Mouse (Mus musculus): ENCODE data around the gene Tmc2. TPM values are rescaled to one million over a fixed set of nuclear protein-coding genes. Genes with fewer than 3 reads are reported as not detected.

Gene Tmc2
- polyA plus RNA-seq, 1 experiment from 2014 or later = not detected

- Histone ChIP-seq H3K9ac (peak within 1 kb of the TSS; percentile 82), H3K9me3 (ENCODE audit: low read depth, low read length) (no peaks in the 10 kb centered on the region), H3K4me1 (ENCODE audit: insufficient read depth) (0 out of 2 replicates have a peak, but pooled peaks cover 6% of the 10 kb centered on the region), H3K36me3 (ENCODE audit: insufficient read depth) (peaks cover 31% of the 10 kb centered on the region), H3K27ac (ENCODE audit: low read depth) (peak within 1 kb of the TSS; percentile 69; the same call in 1 of the 2 replicates), H3K27me3 (ENCODE audit: insufficient read depth, low read length) (no peaks in the 10 kb centered on the region), H3K4me3 (ENCODE audit: low read depth, low read length) (peak within 1 kb of the TSS; percentile 89), H3K4me2 (peak within 1 kb of the TSS; percentile 86)
- no peak for TF ChIP-seq CTCF (IDR thresholded peaks at IDR 0.05; ENCODE audit: low read depth)
- ATAC-seq (ENCODE audit: insufficient read depth) (peak; percentile 91), DNase-seq (peak; percentile 95)
- WGBS = 0% methylated on average over 51 of the region's 51 CpGs
Observed at GRCm38 (mm10) chr2:130283854-130284654, 89.1 kb downstream of the Tmc2 start, which contains the start of gene Idh3b. TSS of gene Idh3b (minus strand) at chr2:130284547.

DNA sequence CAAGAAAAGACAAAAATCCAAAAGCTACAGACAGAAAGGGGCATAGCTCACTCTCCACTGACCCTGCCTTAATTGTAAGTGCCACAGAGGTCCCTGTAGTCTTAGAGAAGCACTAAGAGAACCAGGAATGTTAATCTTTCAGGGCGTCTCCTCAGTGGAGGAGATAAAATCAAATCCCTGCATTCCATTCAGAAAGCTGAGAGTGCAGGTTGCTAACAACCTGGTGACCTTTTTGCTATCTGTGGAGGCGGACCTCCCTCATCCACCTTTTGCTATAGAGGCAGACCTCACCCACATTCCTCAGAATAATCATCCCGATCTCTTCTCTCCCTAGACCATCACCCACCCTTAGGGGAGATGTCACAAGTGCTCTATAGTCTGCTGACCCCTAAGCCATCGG is 94.1 kb downstream of the Tmc2 start:
- no peaks in the 10 kb centered on the region for H3K9me3 ChIP-seq (ENCODE audit: low read depth, low read length)
- H3K4me2 ChIP-seq = no peak overlapping the region
- ATAC-seq (ENCODE audit: insufficient read depth) = no peak
- no peak for DNase-seq
- no peaks in the 10 kb centered on the region for H3K4me1 ChIP-seq (ENCODE audit: insufficient read depth)
- no peak overlapping the region for H3K4me3 ChIP-seq (ENCODE audit: low read depth, low read length)
- H3K27me3 ChIP-seq (ENCODE audit: insufficient read depth, low read length) = peaks cover 2% of the 10 kb centered on the region; the same call in 1 of the 2 replicates
- no peak for TF ChIP-seq CTCF (IDR thresholded peaks at IDR 0.05; ENCODE audit: low read depth)
- WGBS = 48% methylated on average over 4 of the region's 4 CpGs
- H3K27ac ChIP-seq (ENCODE audit: low read depth) = no peak overlapping the region
- no peaks in the 10 kb centered on the region for H3K36me3 ChIP-seq (ENCODE audit: insufficient read depth)
- no peak overlapping the region for H3K9ac ChIP-seq

DNA sequence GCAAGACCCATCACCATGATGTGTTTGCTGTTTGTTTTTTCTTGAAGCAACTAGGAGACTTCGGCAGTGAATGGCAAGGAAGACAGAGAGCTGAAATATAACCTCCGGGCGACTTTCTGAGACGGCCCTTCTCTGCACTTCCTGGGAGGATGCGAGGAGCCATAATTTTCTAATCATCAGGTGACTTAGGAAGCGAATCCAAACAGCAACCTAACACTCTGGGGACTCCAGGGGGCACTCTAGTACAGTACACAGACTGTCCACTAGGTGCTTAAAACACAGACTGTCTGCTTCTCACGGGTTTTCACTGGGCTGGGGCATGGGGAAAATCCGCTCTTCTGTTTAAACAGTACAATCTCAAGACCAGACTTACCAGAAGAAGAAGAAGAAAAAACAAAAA is 96.4 kb downstream of the Tmc2 start:
- H3K4me3 ChIP-seq (ENCODE audit: low read depth, low read length) = no peak overlapping the region
- H3K36me3 ChIP-seq (ENCODE audit: insufficient read depth) = no peaks in the 10 kb centered on the region
- ATAC-seq (ENCODE audit: insufficient read depth) (peak; percentile 40; the same call in 1 of the 2 replicates), DNase-seq (peak; percentile 87)
- peak; percentile 95 for TF ChIP-seq CTCF (IDR thresholded peaks at IDR 0.05; ENCODE audit: low read depth)
- WGBS = 5% methylated on average over 8 of the region's 8 CpGs
- peaks cover 4% of the 10 kb centered on the region; the same call in 1 of the 2 replicates for H3K4me1 ChIP-seq (ENCODE audit: insufficient read depth)
- H3K9ac ChIP-seq = no peak overlapping the region
- no peak overlapping the region for H3K27ac ChIP-seq (ENCODE audit: low read depth)
- no peaks in the 10 kb centered on the region for H3K9me3 ChIP-seq (ENCODE audit: low read depth, low read length)
- H3K4me2 ChIP-seq = no peak overlapping the region
- peaks cover 19% of the 10 kb centered on the region for H3K27me3 ChIP-seq (ENCODE audit: insufficient read depth, low read length)

- H3K4me3 ChIP-seq (ENCODE audit: low read depth, low read length) = no peak overlapping the region
- H3K4me2 ChIP-seq = no peak overlapping the region; the same call in 1 of the 2 replicates
- WGBS = 57% methylated on average over 3 of the region's 3 CpGs
- H3K27ac ChIP-seq (ENCODE audit: low read depth) = no peak overlapping the region
- H3K9me3 ChIP-seq (ENCODE audit: low read depth, low read length) = no peaks in the 10 kb centered on the region
- peaks cover 4% of the 10 kb centered on the region; the same call in 1 of the 2 replicates for H3K4me1 ChIP-seq (ENCODE audit: insufficient read depth)
- H3K27me3 ChIP-seq (ENCODE audit: insufficient read depth, low read length) = peaks cover 24% of the 10 kb centered on the region
- TF ChIP-seq CTCF (IDR thresholded peaks at IDR 0.05; ENCODE audit: low read depth) = no peak
- DNase-seq (no peak), ATAC-seq (ENCODE audit: insufficient read depth) (no peak)
- no peaks in the 10 kb centered on the region for H3K36me3 ChIP-seq (ENCODE audit: insufficient read depth)
- H3K9ac ChIP-seq = no peak overlapping the region
Observed at GRCm38 (mm10) chr2:130293009-130293408, 98.0 kb downstream of the Tmc2 start.

DNA sequence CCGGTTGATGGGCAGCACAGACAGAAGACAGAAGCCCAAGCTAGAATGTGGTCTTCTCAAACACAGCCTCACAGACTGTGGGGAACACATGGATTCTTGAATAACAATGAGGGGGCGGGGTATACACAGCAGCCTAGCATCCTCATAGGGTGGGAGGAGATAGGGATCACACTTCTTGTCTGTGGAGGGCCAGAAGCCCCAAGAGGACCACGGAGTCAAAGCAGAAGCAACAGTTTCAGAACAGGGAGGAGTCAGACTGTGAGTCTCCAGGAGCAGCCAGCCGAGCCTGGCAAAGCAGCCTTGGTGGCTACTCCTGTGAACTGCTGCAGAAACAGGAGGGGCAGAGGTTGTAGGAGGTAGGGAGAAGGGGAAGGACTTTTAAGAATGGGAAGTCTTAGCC is 98.5 kb downstream of the Tmc2 start:
- no peak for TF ChIP-seq CTCF (IDR thresholded peaks at IDR 0.05; ENCODE audit: low read depth)

DNA sequence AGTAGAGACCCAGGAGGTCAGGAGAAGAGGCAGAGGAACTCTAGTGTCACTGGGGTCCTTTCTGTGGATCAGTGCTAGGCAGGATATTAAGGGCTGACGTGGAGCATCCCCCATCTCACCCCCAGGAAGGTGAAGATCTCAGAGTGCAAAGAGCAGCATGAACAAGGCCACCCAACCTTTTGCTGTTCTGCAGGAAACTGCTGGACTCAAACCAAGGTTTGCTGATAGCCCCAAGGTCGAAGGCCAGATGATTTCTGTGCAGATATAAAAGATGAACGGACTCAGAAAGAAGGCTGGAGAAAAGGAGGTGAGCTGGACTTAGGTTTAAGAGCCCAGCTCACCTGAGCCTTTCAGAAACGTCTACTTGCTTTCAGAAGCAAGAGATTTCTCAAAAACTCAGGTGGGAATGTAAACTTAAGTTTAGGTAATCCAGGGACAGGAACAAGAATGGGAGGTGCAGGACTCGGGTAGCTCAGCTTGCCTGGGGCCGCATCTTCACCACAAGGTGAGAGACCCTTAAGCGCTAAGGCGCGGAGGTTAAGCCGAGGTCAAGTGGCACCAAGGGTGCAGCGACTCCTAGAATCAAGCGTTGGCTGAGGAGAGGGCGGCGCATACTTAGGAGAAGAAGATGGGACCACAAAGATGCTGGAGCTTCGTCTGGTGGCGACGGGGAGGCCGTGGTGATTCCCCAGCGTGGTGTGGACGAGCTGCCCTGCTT is 99.4 kb downstream of the Tmc2 start:
- no peak for TF ChIP-seq CTCF (IDR thresholded peaks at IDR 0.05; ENCODE audit: low read depth)
- Histone ChIP-seq H3K4me3 (ENCODE audit: low read depth, low read length) (peak overlapping the region; percentile 71), H3K9me3 (ENCODE audit: low read depth, low read length) (no peaks in the 10 kb centered on the region), H3K27ac (ENCODE audit: low read depth) (no peak overlapping the region), H3K36me3 (ENCODE audit: insufficient read depth) (peaks cover 2% of the 10 kb centered on the region; the same call in 1 of the 2 replicates), H3K4me2 (peak overlapping the region; percentile 76), H3K4me1 (ENCODE audit: insufficient read depth) (peaks cover 4% of the 10 kb centered on the region; the same call in 1 of the 2 replicates), H3K9ac (peak overlapping the region; percentile 71), H3K27me3 (ENCODE audit: insufficient read depth, low read length) (peaks cover 24% of the 10 kb centered on the region)
- 6% methylated on average over 20 of the region's 20 CpGs for WGBS
- DNase-seq = no peak
- ATAC-seq (ENCODE audit: insufficient read depth) = no peak

More for the DNA sequence above, 98.5 kb downstream of the Tmc2 start:
- H3K4me1 ChIP-seq (ENCODE audit: insufficient read depth) = peaks cover 4% of the 10 kb centered on the region; the same call in 1 of the 2 replicates
- 2% methylated on average over 4 of the region's 4 CpGs for WGBS
- ATAC-seq (ENCODE audit: insufficient read depth) (peak; percentile 26; the same call in 1 of the 2 replicates), DNase-seq (peak; percentile 46)
- H3K27me3 ChIP-seq (ENCODE audit: insufficient read depth, low read length) = peaks cover 24% of the 10 kb centered on the region
- no peaks in the 10 kb centered on the region for H3K36me3 ChIP-seq (ENCODE audit: insufficient read depth)
- H3K9me3 ChIP-seq (ENCODE audit: low read depth, low read length) = no peaks in the 10 kb centered on the region
- peak overlapping the region; percentile 4; the same call in 1 of the 2 replicates for H3K4me2 ChIP-seq
- no peak overlapping the region for H3K4me3 ChIP-seq (ENCODE audit: low read depth, low read length)
- no peak overlapping the region for H3K9ac ChIP-seq
- H3K27ac ChIP-seq (ENCODE audit: low read depth) = no peak overlapping the region
